Mouse (Mus musculus) megakaryocyte, embryonic 14.5 days (primary cell): ENCODE measurements around the gene H2al1c. TPM values are rescaled to one million over a fixed set of nuclear protein-coding genes. Genes with fewer than 3 reads are reported as not detected.
"Not testable (repeated sequence)": the region's sequence is repeated elsewhere in the genome, so short reads cannot be mapped to it uniquely, and the experiment has no call there.

Experiments
- H3K27me3 ChIP-seq: replicated peaks from 2 replicates; pipeline ENCODE3; 2012; ENCODE audit warnings: inconsistent platforms
- H3K36me3 ChIP-seq: replicated peaks from 2 replicates; pipeline ENCODE3; 2012; ENCODE audit warnings: low read length, inconsistent platforms, mixed read lengths
- H3K4me1 ChIP-seq: 2 replicates; pipeline ENCODE4 v1.6.1; 2012; ENCODE audit warnings: inconsistent platforms
- H3K4me3 ChIP-seq: replicated peaks from 2 replicates; pipeline ENCODE3; 2012; ENCODE audit warnings: moderate library complexity, mild to moderate bottlenecking, inconsistent platforms
- H3K9me3 ChIP-seq: 2 replicates; pipeline ENCODE4 v1.6.1; 2012; ENCODE audit warnings: inconsistent platforms
- FLI1 ChIP-seq: IDR thresholded peaks from 2 replicates; pipeline ENCODE4 v1.6.1; 2012; ENCODE audit warnings: low read length, inconsistent platforms, mixed read lengths
- GATA1 ChIP-seq: IDR thresholded peaks from 3 replicates; pipeline ENCODE4 v1.6.1; 2012; ENCODE audit warnings: mixed read lengths, low read length, inconsistent platforms, borderline replicate concordance
- polyA plus RNA-seq: library from polyadenylated mRNA; stranded (reverse); fragments of >175 nt; gene quantifications from 2 replicates; pipeline ENCODE4 v1.2.3, GENCODE M21; 2012; ENCODE audit warnings: low replicate concordance; ENCODE audit not compliant: insufficient read depth

H2al1c gene
- polyA plus RNA-seq, 1 experiment, result not detected

DNA sequence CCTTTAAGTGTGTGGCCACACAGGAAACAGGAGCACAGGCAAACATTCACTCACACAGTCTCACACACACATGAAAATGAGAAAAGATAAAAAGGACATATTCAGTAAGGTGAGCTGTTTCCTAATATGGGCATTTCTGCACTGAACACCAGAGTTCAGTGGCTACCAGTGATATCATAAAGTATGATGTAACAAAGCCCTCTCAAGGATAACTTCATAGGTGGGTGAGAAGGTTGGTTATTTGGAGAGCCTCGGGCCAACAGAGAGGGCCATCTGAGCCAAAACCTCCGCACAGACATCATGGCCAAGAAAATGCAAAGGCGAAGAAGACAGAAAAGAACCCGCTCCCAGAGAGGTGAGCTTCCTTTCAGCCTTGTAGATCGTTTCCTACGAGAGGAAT, 15.7 kb downstream of the H2al1c start, which contains the start of gene H2al1h:
Gene H2al1h (plus strand): TSS at position 301 of the 400 bp plus-strand sequence.
- H3K4me3 ChIP-seq, H3K9me3 ChIP-seq, H3K36me3 ChIP-seq, H3K4me1 ChIP-seq, H3K27me3 ChIP-seq: not testable (repeated sequence)

DNA sequence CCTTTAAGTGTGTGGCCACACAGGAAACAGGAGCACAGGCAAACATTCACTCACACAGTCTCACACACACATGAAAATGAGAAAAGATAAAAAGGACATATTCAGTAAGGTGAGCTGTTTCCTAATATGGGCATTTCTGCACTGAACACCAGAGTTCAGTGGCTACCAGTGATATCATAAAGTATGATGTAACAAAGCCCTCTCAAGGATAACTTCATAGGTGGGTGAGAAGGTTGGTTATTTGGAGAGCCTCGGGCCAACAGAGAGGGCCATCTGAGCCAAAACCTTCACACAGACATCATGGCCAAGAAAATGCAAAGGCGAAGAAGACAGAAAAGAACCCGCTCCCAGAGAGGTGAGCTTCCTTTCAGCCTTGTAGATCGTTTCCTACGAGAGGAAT, 18.9 kb downstream of the H2al1c start, which contains the start of gene H2al1i:
Gene H2al1i (plus strand): TSS at position 301 of the 400 bp plus-strand sequence.
- not testable (repeated sequence) for H3K36me3 ChIP-seq, H3K4me3 ChIP-seq, H3K27me3 ChIP-seq, H3K9me3 ChIP-seq, H3K4me1 ChIP-seq

DNA sequence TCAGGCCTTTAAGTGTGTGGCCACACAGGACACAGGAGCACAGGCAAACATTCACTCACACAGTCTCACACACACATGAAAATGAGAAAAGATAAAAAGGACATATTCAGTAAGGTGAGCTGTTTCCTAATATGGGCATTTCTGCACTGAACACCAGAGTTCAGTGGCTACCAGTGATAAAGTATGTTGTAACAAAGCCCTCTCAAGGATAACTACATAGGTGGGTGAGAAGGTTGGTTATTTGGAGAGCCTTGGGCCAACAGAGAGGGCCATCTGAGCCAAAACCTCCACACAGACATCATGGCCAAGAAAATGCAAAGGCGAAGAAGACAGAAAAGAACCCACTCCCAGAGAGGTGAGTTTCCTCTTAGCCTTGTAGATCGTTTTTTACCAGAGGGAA, 22.1 kb downstream of the H2al1c start, which contains the start of gene H2al1j:
Gene H2al1j (plus strand): TSS at position 301 of the 400 bp plus-strand sequence.
- not testable (repeated sequence) for H3K36me3 ChIP-seq, H3K27me3 ChIP-seq, H3K4me3 ChIP-seq, H3K9me3 ChIP-seq, H3K4me1 ChIP-seq

DNA sequence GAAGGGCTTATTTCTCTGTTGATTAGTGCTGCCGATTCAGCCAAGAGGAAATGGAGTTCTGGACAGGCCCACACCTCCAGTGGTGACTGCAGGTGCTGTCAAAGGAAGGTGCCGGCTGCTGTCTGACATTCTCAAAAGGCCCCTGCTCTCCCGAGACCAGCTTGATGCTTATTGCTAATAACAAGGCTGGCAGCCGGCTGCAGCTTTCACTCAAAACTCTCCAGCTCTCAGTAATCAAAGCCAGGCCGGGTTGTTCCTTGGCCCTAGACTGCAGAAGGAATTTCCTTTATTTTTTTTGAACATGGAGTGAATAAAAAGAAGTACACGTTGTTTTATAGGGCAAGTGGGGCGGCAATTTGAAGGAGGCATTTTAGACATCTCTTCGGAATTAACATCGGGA, 40.3 kb downstream of the H2al1c start:
- Histone ChIP-seq H3K4me1 (0 out of 2 replicates have a peak, but pooled peaks cover 6% of the 10 kb centered on the region), H3K9me3 (no peaks in the 10 kb centered on the region), H3K36me3 (no peaks in the 10 kb centered on the region), H3K4me3 (no peak overlapping the region), H3K27me3 (peaks cover 15% of the 10 kb centered on the region)
- TF ChIP-seq GATA1 (no peak), FLI1 (no peak)

DNA sequence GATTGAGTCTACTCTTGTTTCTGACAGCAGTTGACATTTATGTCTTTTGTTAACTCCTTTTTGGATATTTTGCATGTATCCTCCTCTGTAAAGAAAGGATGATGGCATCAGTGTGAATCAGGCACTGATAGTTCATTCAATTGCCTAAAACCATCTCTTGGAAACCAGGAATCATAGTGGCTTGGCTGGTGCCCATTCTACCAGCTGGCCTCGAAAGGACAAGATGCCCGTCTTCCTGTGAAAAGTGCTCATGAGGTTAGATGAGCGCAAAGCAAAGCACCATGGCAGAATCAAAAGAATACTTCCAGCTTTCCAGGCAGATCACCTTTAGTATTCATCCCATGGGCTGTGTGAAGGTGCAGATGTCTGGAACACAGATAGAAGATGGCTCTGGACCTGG, 41.3 kb downstream of the H2al1c start:
- Histone ChIP-seq H3K27me3 (peaks cover 20% of the 10 kb centered on the region), H3K36me3 (no peaks in the 10 kb centered on the region), H3K4me3 (no peak overlapping the region), H3K9me3 (no peaks in the 10 kb centered on the region), H3K4me1 (0 out of 2 replicates have a peak, but pooled peaks cover 6% of the 10 kb centered on the region)
- TF ChIP-seq FLI1 (no peak), GATA1 (no peak)

Other genes starting within 250 kb of the H2al1c start
- gene H2al1a, start 6.4 kb upstream of the H2al1c start, polyA plus RNA-seq, result not detected in 2 replicates
- not detected in 2 replicates for gene H2al1b, start 3.2 kb upstream of the H2al1c start, polyA plus RNA-seq
- not detected in 2 replicates for gene H2al1d, start 3.2 kb downstream of the H2al1c start, polyA plus RNA-seq
- gene H2al1e, start 6.3 kb downstream of the H2al1c start, polyA plus RNA-seq, result not detected in 2 replicates
- not detected in 2 replicates for gene H2al1f, start 9.5 kb downstream of the H2al1c start, polyA plus RNA-seq
- gene H2al1g, start 12.6 kb downstream of the H2al1c start, polyA plus RNA-seq, result not detected in 2 replicates
- not detected in 2 replicates for gene H2al1h, start 15.8 kb downstream of the H2al1c start, polyA plus RNA-seq
- gene H2al1i, start 19.0 kb downstream of the H2al1c start, polyA plus RNA-seq, result not detected in 2 replicates
- not detected in 2 replicates for gene H2al1j, start 22.2 kb downstream of the H2al1c start, polyA plus RNA-seq